Mouse (Mus musculus) liver, embryonic 16.5 days (tissue): ENCODE measurements around the gene Ubr3. TPM values are rescaled to one million over a fixed set of nuclear protein-coding genes. Genes with fewer than 3 reads are reported as not detected.

Experiments
- ATAC-seq: fragments of 200-750 bp; cut with Nextera tagmentation; 2 replicates; pipeline ENCODE4 v1.8.0; 2017; ENCODE audit warnings: low read depth, mild to moderate bottlenecking, moderate number of reproducible peaks, moderate library complexity
- H3K27ac ChIP-seq: fragments of 300-500 bp; sonication (generic); 2 replicates; pipeline ENCODE4 v1.5.1; 2014; ENCODE audit warnings: mild to moderate bottlenecking, low read length
- H3K27me3 ChIP-seq: fragments of 300-500 bp; sonication (generic); 2 replicates; pipeline ENCODE4 v1.6.1; 2014; ENCODE audit warnings: low read depth, low read length, mixed read lengths; ENCODE audit not compliant: control insufficient read depth, insufficient read depth
- H3K36me3 ChIP-seq: fragments of 300-500 bp; sonication (generic); 2 replicates; pipeline ENCODE4 v1.6.1; 2014; ENCODE audit warnings: mild to moderate bottlenecking; ENCODE audit not compliant: control insufficient read depth, insufficient read depth
- H3K4me1 ChIP-seq: fragments of 300-500 bp; sonication (generic); 2 replicates; pipeline ENCODE4 v1.6.1; 2014; ENCODE audit warnings: low read depth, low read length, mixed read lengths; ENCODE audit not compliant: control insufficient read depth
- H3K4me2 ChIP-seq: fragments of 300-500 bp; sonication (generic); 2 replicates; pipeline ENCODE4 v1.6.1; 2014; ENCODE audit warnings: low read depth, low read length, mixed read lengths
- H3K4me3 ChIP-seq: fragments of 300-500 bp; sonication (generic); 2 replicates; pipeline ENCODE4 v1.5.1; 2014; ENCODE audit warnings: low read depth, mild to moderate bottlenecking, low read length
- H3K9ac ChIP-seq: fragments of 300-500 bp; sonication (generic); 2 replicates; pipeline ENCODE4 v1.6.1; 2014; ENCODE audit warnings: low read depth, low read length
- H3K9me3 ChIP-seq: fragments of 300-500 bp; sonication (generic); replicated peaks from 2 replicates; pipeline ENCODE4 v1.6.1; 2016; ENCODE audit warnings: low read length; ENCODE audit not compliant: control insufficient read depth
- WGBS: fragments of 180-500 bp; shearing (Covaris S2); extraction: QIAGEN DNeasy Blood & Tissue Kit; methylation state at CpG from one replicate; pipeline ENCODE4 v1.1.7; 2014; ENCODE audit not compliant: insufficient replicate concordance; 5-methylcytosine and 5-hydroxymethylcytosine counted together
- polyA plus RNA-seq: library from polyadenylated mRNA; unstranded; fragments of >200 nt; fragmentation: Nextera tagmentation; extraction: Ambion mirVana; gene quantifications from 2 replicates; pipeline ENCODE4 v1.2.1, GENCODE M21; 2015

The Ubr3 gene
- 4.8 and 5.6 TPM in 2 replicates for polyA plus RNA-seq

DNA sequence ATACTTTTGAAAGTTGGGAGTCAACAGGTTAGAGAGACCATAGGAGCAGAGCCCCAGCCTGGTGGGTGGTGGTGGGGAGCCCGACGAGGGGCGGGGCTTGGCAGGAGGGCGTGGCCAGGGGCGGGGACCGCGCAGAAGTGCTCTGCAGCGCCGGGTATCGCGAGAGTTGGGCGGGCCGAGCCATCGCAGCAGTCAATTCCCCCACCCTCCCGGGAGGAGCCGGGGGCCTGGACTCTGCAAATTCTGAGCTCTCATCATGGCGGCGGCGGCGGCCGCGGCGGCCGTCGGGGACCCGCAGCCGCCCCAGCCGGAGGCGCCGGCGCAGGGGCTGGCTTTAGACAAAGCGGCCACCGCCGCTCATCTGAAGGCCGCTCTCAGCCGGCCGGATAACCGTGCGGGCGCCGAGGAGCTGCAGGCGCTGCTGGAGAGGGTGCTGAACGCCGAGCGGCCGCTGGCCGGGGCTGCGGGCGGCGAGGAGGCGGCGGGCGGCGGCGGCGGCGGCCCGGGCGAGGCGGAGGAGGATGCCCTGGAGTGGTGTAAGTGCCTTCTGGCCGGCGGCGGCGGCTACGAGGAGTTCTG is at the start of gene Ubr3:
TSS of gene Ubr3 (plus strand) at position 208 of the 579 bp plus-strand sequence.
- under 1% methylated on average over 55 of the region's 65 CpGs for WGBS
- Histone ChIP-seq H3K4me1 (peaks cover 18% of the 10 kb centered on the region), H3K27ac (peak within 1 kb of the TSS; percentile 91), H3K4me2 (peak within 1 kb of the TSS; percentile 96), H3K9me3 (no peaks in the 10 kb centered on the region), H3K36me3 (no peaks in the 10 kb centered on the region), H3K4me3 (peak within 1 kb of the TSS; percentile 96), H3K9ac (peak within 1 kb of the TSS; percentile 92), H3K27me3 (no peaks in the 10 kb centered on the region)
- peak; percentile 97 for ATAC-seq

DNA sequence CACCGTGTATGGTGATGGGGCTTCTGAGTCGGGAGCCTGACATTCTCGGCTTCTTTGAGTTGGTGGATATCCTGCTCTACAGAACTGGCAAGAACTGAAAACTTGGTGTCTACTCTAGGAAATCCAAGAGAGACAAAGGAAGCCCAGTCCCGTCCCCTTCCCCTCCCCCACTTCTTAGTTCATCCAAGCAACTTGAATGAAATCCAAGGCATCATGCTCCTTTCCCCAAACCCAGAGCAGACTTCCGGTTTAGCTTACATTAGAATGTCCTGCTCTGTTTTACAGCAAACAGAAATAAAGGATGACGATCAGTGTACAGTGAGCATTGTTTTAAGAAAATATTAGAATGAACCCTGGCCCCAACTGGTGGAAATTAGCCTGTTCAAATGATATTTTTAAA is 47.8 kb upstream of the Ubr3 start:
- 65% methylated on average over 6 of the region's 6 CpGs for WGBS
- Histone ChIP-seq H3K4me2 (no peak overlapping the region), H3K4me1 (peaks cover 7% of the 10 kb centered on the region), H3K27ac (no peak overlapping the region), H3K9me3 (no peaks in the 10 kb centered on the region), H3K27me3 (no peaks in the 10 kb centered on the region), H3K9ac (no peak overlapping the region), H3K36me3 (no peaks in the 10 kb centered on the region), H3K4me3 (no peak overlapping the region)
- ATAC-seq, result no peak

DNA sequence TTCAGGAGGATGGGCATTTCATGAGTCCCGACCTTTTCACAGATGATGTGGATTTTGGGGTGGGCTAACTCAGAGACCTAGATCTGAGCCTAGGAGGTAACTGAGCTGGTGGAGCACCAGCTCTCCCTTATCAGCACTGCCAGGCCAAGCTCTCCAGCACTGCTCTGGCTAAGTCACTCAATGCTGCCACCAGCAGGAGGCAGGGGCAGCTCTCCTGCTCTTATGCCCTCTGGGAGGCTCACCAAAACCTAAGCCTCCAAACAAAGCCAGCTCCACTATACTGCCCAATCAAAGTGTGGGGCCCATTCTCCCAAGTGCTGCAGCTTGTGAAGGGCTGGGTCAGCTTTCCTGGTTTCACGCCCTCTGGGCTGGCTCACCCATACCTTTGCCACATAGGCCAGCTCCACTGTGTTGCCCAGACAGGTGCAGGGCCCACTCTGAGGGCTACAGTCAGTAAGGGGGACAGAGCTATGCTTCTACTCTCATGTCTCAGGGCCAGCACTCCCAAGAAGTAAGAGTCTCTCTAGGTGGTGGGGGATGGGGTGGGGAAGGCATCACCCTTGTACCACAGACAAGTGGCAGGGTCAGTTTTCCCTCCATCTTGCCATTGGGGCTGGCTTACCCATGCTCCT is 45.5 kb upstream of the Ubr3 start:
- Histone ChIP-seq H3K9me3 (no peaks in the 10 kb centered on the region), H3K4me1 (peaks cover 16% of the 10 kb centered on the region), H3K27ac (no peak overlapping the region), H3K4me3 (no peak overlapping the region), H3K9ac (no peak overlapping the region), H3K36me3 (no peaks in the 10 kb centered on the region), H3K27me3 (no peaks in the 10 kb centered on the region), H3K4me2 (no peak overlapping the region)
- peak; percentile 79 for ATAC-seq
- 34% methylated on average over 2 of the region's 2 CpGs for WGBS

DNA sequence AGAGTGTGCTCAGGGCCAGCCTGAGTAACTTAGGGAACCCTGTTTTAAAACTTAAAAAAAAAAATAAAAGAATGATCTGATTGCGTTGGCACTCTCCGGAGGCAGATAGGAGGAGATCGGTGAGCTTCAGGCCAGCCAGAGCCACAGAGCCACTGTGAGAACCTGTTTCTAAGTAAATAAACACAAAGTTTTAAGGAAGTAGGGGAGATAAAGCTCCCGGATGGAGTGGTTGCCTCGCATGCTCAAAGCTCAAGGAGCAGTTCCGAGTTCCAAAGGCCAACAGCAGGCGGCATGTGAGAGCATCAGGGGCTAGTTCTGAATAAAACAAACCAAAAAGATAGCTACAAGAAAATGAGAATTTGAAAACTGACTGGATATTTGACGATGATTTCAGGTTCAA is 40.7 kb upstream of the Ubr3 start:
- Histone ChIP-seq H3K27ac (no peak overlapping the region), H3K9me3 (no peaks in the 10 kb centered on the region), H3K4me3 (no peak overlapping the region), H3K36me3 (no peaks in the 10 kb centered on the region), H3K27me3 (no peaks in the 10 kb centered on the region), H3K4me1 (peaks cover 17% of the 10 kb centered on the region), H3K4me2 (no peak overlapping the region), H3K9ac (no peak overlapping the region)
- no peak for ATAC-seq
- 16% methylated on average over 8 of the region's 8 CpGs for WGBS

DNA sequence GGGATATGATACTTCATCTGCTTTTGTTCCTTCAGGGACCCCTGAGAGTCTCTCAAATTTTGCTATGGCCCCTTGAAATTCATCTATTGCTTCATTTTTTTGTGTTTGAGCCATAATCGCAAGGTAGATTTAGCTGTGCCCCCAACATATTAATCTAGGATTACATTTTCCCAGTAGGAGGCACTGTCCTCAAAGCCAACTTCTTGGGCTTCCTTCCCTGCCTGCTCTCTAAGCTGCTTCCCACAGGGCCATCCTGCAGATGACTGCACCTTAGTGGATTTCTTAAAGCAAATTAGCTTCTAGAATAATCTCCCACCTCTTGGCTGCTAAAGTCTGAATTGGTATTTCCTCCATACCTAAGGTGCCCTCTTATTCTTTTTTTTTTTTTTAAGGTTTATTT is 39.2 kb upstream of the Ubr3 start:
- Histone ChIP-seq H3K4me2 (no peak overlapping the region), H3K27ac (no peak overlapping the region), H3K4me1 (peaks cover 14% of the 10 kb centered on the region), H3K27me3 (no peaks in the 10 kb centered on the region), H3K9me3 (no peaks in the 10 kb centered on the region), H3K9ac (no peak overlapping the region), H3K4me3 (no peak overlapping the region), H3K36me3 (no peaks in the 10 kb centered on the region)
- no peak for ATAC-seq
- 52% methylated on average over 1 of the region's 1 CpGs for WGBS

DNA sequence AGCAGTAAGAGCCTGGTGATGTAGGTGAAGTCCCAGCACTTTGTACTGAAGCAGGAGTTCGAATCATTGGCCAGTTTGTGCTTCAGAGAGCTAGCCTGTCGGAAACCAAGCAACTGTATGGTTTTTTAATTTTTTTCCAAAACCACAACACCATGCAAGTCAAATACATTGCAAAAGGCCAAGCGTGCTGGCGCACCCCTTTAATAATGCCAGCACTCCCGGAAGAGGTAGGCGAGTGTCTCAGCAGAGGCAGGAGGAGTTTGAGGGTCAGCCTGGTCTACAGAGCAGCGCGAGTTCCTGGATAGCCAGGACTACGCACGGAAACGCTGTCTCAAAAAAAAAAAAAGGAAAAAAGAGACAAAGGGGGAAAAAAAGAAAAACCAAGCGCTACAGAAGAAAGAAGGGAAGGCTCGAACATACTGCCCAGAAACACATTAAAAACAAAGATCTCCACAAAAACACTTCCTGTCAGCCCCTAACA is 36.0 kb upstream of the Ubr3 start:
- peaks cover 8% of the 10 kb centered on the region for H3K4me1 ChIP-seq
- H3K9ac ChIP-seq, result peak overlapping the region; percentile 100
- H3K27me3 ChIP-seq, result no peaks in the 10 kb centered on the region
- 3% methylated on average over 13 of the region's 13 CpGs for WGBS
- peak overlapping the region; percentile 100 for H3K4me3 ChIP-seq
- peak overlapping the region; percentile 83 for H3K4me2 ChIP-seq
- peak overlapping the region; percentile 89 for H3K27ac ChIP-seq
- peak; percentile 67 for ATAC-seq
- H3K36me3 ChIP-seq, result no peaks in the 10 kb centered on the region
- H3K9me3 ChIP-seq, result no peaks in the 10 kb centered on the region

DNA sequence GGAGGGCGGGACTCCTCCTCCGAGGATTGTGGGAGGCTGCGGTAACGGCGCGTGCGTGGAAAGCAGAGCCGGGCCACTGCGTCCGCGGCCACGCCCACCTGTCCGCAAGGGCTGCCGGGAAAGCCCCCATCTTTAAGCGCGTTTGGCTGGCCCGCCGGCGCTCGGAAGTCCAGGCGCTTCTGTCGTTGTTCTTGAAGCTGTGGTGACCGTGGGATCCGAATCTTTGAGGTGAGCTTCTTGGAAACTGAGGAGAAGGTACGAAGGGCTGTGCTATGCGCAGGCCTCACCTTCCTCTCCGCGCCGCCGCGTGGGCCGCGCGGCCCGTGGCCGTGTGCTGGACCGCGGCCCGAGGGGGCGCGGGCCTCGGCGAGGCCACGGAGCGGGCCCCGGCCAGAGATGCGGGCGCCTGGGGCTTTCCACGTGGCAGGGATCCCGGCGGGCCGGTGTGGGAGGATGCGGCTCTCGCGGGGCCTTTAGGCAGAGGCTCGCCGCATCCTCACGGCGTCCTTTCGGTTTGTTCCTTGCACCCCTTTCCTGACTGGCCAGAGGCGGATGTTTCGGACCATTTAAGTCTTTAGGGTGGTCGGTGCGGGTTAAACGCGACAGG is 35.5 kb upstream of the Ubr3 start, which contains the start of gene Ssb:
TSS of gene Ssb (plus strand) at position 78 of the 607 bp plus-strand sequence.
- Histone ChIP-seq H3K4me3 (peak within 1 kb of the TSS; percentile 100), H3K9me3 (no peaks in the 10 kb centered on the region), H3K27me3 (no peaks in the 10 kb centered on the region), H3K4me2 (peak within 1 kb of the TSS; percentile 83), H3K27ac (peak within 1 kb of the TSS; percentile 89), H3K9ac (peak within 1 kb of the TSS; percentile 100), H3K4me1 (peaks cover 8% of the 10 kb centered on the region), H3K36me3 (peaks cover 4% of the 10 kb centered on the region)
- ATAC-seq, result peak; percentile 95
- under 1% methylated on average over 66 of the region's 66 CpGs for WGBS

DNA sequence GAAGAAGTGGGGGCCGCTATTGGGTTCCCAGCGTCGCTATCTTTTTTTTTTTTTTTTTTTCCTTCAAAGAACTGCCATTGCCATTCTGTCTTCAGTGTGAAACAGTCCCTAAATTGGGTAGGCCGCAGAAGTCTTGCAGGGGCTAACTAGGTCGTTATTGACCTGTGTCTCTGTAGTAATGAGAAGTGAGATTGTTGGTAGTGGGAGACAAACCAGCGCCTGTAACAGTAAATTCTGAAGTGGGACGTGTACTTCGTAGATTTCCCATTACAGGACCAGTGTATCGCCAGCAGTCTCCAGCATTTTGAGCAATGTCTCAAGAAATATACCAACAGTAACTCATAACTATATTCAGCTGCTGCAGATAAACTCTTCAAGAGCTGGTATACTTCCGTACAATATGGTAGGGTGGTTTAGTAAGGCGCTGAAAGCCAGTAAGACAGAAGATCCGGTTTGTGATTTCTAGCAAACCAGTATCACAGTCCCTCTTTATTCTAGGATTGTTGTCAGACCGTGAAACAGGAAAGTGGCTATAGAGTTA is 34.9 kb upstream of the Ubr3 start:
- Histone ChIP-seq H3K4me1 (peaks cover 8% of the 10 kb centered on the region), H3K9me3 (no peaks in the 10 kb centered on the region), H3K27me3 (no peaks in the 10 kb centered on the region), H3K9ac (peak overlapping the region; percentile 100), H3K4me2 (peak overlapping the region; percentile 67), H3K4me3 (peak overlapping the region; percentile 100), H3K27ac (peak overlapping the region; percentile 89), H3K36me3 (peaks cover 7% of the 10 kb centered on the region)
- under 1% methylated on average over 13 of the region's 13 CpGs for WGBS
- no peak for ATAC-seq
